Mouse (Mus musculus) olfactory bulb, adult 2 months (tissue): ENCODE measurements around the gene Cdcp1.

Experiments used
- CTCF ChIP-seq: fragments of 200-500 bp; IDR thresholded peaks from 2 replicates; pipeline ENCODE4 v1.5.1; 2012; ENCODE audit warnings: low read depth, mild to moderate bottlenecking, low read length, moderate library complexity; ENCODE audit not compliant: insufficient read depth
- POLR2A ChIP-seq: fragments of 200-500 bp; IDR thresholded peaks from 2 replicates; pipeline ENCODE4 v1.6.1; 2012; ENCODE audit warnings: mild to moderate bottlenecking, low read depth, low read length, moderate library complexity; ENCODE audit not compliant: insufficient read depth

DNA sequence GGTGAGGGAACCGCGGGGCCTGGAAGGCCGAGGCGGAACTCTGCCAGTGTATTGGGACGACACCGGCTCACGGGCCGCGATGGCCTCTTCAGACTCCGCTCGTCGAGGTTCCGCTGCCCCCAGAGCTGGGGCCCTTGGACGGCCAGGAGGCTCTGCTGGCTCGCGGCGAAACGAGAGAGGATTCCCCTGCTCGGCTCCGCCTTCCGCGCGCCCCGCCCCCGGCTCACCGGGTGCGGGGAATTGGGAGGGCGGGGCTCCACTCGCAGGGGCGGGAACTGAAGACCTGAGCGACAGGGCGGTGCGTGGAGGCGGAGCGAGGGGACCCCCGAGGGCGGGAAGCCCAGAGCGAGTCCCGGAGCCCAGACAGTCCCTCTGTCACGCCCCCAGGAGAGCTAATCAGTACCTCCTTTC is 44.8 kb upstream of the Cdcp1 start, which contains the start of gene Tmem158:
- no peak for TF ChIP-seq CTCF
- peak; percentile 88 for TF ChIP-seq POLR2A
